Mouse (Mus musculus) intestine, embryonic 14.5 days (tissue): Measurements from ENCODE around the gene 5430419D17Rik. TPM values are rescaled to one million over a fixed set of nuclear protein-coding genes. Genes with fewer than 3 reads are reported as not detected.

Experiments used
- ATAC-seq: fragments of 200-750 bp; cut with Nextera tagmentation; replicated peaks from 2 replicates; pipeline ENCODE4 v1.8.0; 2017; ENCODE audit warnings: low read depth, moderate number of reproducible peaks, moderate TSS enrichment, moderate library complexity; ENCODE audit not compliant: low FRiP score, low TSS enrichment
- DNase-seq: peaks from one replicate; pipeline ENCODE4 v3.0.0-alpha.2; 2018; ENCODE audit warnings: low spot score
- H3K27ac ChIP-seq: fragments of 300-500 bp; sonication (generic); 2 replicates; pipeline ENCODE4 v1.5.1; 2014; ENCODE audit warnings: low read depth, mild to moderate bottlenecking, control low read depth
- H3K27me3 ChIP-seq: fragments of 300-500 bp; sonication (generic); replicated peaks from 2 replicates; pipeline ENCODE4 v1.6.1; 2014; ENCODE audit warnings: low read length, control low read depth; ENCODE audit not compliant: control insufficient read depth, insufficient read depth
- H3K36me3 ChIP-seq: fragments of 300-500 bp; sonication (generic); 2 replicates; pipeline ENCODE4 v1.6.1; 2014; ENCODE audit warnings: low read length, control low read depth; ENCODE audit not compliant: control insufficient read depth, insufficient read depth
- H3K4me1 ChIP-seq: fragments of 300-500 bp; sonication (generic); replicated peaks from 2 replicates; pipeline ENCODE4 v1.6.1; 2014; ENCODE audit warnings: low read length, control low read depth, mixed read lengths; ENCODE audit not compliant: control insufficient read depth, insufficient read depth
- H3K4me2 ChIP-seq: fragments of 300-500 bp; sonication (generic); 2 replicates; pipeline ENCODE4 v1.6.1; 2014; ENCODE audit warnings: low read length
- H3K4me3 ChIP-seq: fragments of 300-500 bp; sonication (generic); 2 replicates; pipeline ENCODE4 v1.5.1; 2014; ENCODE audit warnings: low read depth, low read length, control low read depth, mixed read lengths
- H3K9ac ChIP-seq: fragments of 300-500 bp; sonication (generic); 2 replicates; pipeline ENCODE4 v1.6.1; 2014; ENCODE audit warnings: mild to moderate bottlenecking, low read length
- H3K9me3 ChIP-seq: fragments of 300-500 bp; sonication (generic); 2 replicates; pipeline ENCODE4 v1.6.1; 2016; ENCODE audit warnings: low read length, control low read depth; ENCODE audit not compliant: control insufficient read depth
- WGBS: fragments of 180-500 bp; shearing (Covaris S2); extraction: QIAGEN DNeasy Blood & Tissue Kit; methylation state at CpG from one replicate; pipeline ENCODE4 v1.1.7; 2014; 5-methylcytosine and 5-hydroxymethylcytosine counted together
- polyA plus RNA-seq: library from polyadenylated mRNA; unstranded; fragments of >200 nt; fragmentation: Nextera tagmentation; extraction: Ambion mirVana; gene quantifications from 2 replicates; pipeline ENCODE4 v1.2.1, GENCODE M21; 2014

The 5430419D17Rik gene
- polyA plus RNA-seq, 1 experiment from 2014 or later, result not detected

GRCm38 (mm10) chr7:131260946-131261345, 86.7 kb downstream of the 5430419D17Rik start:
- no peak for DNase-seq
- no peak overlapping the region for H3K4me3 ChIP-seq
- H3K36me3 ChIP-seq, result no peaks in the 10 kb centered on the region
- H3K4me2 ChIP-seq, result no peak overlapping the region
- H3K4me1 ChIP-seq, result no peaks in the 10 kb centered on the region
- no peaks in the 10 kb centered on the region for H3K9me3 ChIP-seq
- H3K9ac ChIP-seq, result no peak overlapping the region
- no peak overlapping the region for H3K27ac ChIP-seq
- no peaks in the 10 kb centered on the region for H3K27me3 ChIP-seq
- WGBS, result 55% methylated on average over 6 of the region's 6 CpGs
- ATAC-seq, result no peak

DNA sequence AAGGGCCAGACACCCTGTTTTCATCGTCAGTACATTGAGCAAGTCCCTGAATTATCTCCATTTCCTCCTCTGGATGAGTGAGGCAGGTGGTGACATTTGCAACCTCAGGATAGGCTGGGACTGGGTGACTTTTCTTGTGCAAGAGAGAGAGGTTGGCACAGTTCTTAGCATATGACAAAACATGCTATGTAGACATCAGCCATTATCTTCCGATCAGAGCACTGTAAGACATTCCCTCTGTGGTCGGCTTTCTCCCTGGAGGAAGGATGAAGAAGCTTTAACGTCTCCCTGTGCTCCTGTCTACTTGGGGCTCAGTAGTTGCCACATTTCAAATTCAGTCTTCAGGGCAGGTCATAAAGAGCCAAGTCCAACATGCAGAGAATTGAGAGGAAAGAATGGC, 90.0 kb downstream of the 5430419D17Rik start:
- Histone ChIP-seq H3K27ac (no peak overlapping the region), H3K9me3 (no peaks in the 10 kb centered on the region), H3K4me1 (no peaks in the 10 kb centered on the region), H3K27me3 (no peaks in the 10 kb centered on the region), H3K36me3 (no peaks in the 10 kb centered on the region), H3K4me2 (no peak overlapping the region), H3K9ac (no peak overlapping the region), H3K4me3 (no peak overlapping the region)
- 89% methylated on average over 4 of the region's 4 CpGs for WGBS
- DNase-seq (no peak), ATAC-seq (no peak)

- WGBS, result 77% methylated on average over 4 of the region's 4 CpGs
- Histone ChIP-seq H3K27me3 (no peaks in the 10 kb centered on the region), H3K4me1 (no peaks in the 10 kb centered on the region), H3K9ac (no peak overlapping the region), H3K36me3 (no peaks in the 10 kb centered on the region), H3K4me3 (no peak overlapping the region), H3K4me2 (no peak overlapping the region), H3K9me3 (no peaks in the 10 kb centered on the region), H3K27ac (no peak overlapping the region)
- DNase-seq, result no peak
- no peak for ATAC-seq
Observed at GRCm38 (mm10) chr7:131265851-131266250, 91.6 kb downstream of the 5430419D17Rik start.

DNA sequence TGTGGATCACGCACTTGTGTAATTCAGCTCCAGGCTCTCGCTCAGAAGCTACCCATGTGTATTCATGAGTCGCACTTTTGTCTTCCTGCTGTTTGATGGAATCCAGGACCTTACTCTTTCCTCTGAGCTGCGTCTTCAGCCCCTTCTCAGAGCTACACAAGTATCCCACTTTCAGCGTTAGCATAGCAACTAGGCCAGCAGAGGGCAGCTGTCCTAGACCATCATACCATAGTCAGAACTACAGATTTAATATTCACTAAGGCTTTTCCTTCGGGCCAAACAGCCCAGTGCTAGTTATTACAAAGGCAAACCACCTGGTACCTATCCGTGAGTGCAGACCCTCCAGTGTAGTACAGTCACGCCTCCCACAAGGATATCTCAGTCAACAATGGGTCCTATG, 122.9 kb downstream of the 5430419D17Rik start:
- Histone ChIP-seq H3K9me3 (no peaks in the 10 kb centered on the region), H3K4me2 (no peak overlapping the region), H3K27me3 (no peaks in the 10 kb centered on the region), H3K9ac (no peak overlapping the region), H3K4me3 (no peak overlapping the region), H3K4me1 (no peaks in the 10 kb centered on the region), H3K27ac (no peak overlapping the region), H3K36me3 (no peaks in the 10 kb centered on the region)
- DNase-seq, result no peak
- 56% methylated on average over 8 of the region's 8 CpGs for WGBS
- ATAC-seq, result no peak

- WGBS, result 66% methylated on average over 8 of the region's 8 CpGs
- Histone ChIP-seq H3K36me3 (no peaks in the 10 kb centered on the region), H3K9ac (no peak overlapping the region), H3K27me3 (no peaks in the 10 kb centered on the region), H3K4me3 (no peak overlapping the region), H3K27ac (no peak overlapping the region), H3K4me1 (no peaks in the 10 kb centered on the region), H3K4me2 (no peak overlapping the region), H3K9me3 (no peaks in the 10 kb centered on the region)
- no peak for DNase-seq
- ATAC-seq, result no peak
Observed at GRCm38 (mm10) chr7:131303340-131303739, 129.1 kb downstream of the 5430419D17Rik start.

- Histone ChIP-seq H3K36me3 (no peaks in the 10 kb centered on the region), H3K4me2 (no peak overlapping the region), H3K9ac (no peak overlapping the region), H3K27ac (no peak overlapping the region), H3K27me3 (no peaks in the 10 kb centered on the region), H3K4me1 (no peaks in the 10 kb centered on the region), H3K4me3 (no peak overlapping the region), H3K9me3 (no peaks in the 10 kb centered on the region)
- no peak for DNase-seq
- no peak for ATAC-seq
- WGBS, result 77% methylated on average over 5 of the region's 5 CpGs
Observed at GRCm38 (mm10) chr7:131306733-131307132, 132.5 kb downstream of the 5430419D17Rik start.

DNA sequence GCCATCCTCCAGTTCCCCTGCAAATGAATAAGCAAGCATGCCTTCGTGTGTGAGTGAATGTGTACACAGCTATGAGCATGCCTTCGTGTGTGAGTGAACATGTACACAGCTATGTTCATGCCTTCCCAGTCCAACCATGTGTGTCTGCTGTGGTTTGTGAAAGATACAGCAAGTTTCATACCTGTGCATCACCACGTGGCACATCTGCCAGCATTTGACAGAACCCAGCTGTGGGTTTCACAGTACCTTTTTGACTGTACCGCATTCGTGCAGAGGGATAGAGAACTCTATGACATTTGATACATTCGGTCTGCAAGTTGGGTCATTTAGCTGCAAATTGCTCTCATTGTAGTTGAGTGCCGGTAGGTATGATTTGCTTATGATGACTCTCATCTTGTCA, 140.3 kb downstream of the 5430419D17Rik start:
- H3K4me2 ChIP-seq, result no peak overlapping the region
- no peaks in the 10 kb centered on the region for H3K27me3 ChIP-seq
- no peak overlapping the region for H3K9ac ChIP-seq
- DNase-seq (peak; percentile 31), ATAC-seq (no peak)
- no peaks in the 10 kb centered on the region for H3K36me3 ChIP-seq
- no peak overlapping the region for H3K4me3 ChIP-seq
- H3K9me3 ChIP-seq, result no peaks in the 10 kb centered on the region
- H3K4me1 ChIP-seq, result no peaks in the 10 kb centered on the region
- no peak overlapping the region for H3K27ac ChIP-seq
- 79% methylated on average over 7 of the region's 7 CpGs for WGBS

DNA sequence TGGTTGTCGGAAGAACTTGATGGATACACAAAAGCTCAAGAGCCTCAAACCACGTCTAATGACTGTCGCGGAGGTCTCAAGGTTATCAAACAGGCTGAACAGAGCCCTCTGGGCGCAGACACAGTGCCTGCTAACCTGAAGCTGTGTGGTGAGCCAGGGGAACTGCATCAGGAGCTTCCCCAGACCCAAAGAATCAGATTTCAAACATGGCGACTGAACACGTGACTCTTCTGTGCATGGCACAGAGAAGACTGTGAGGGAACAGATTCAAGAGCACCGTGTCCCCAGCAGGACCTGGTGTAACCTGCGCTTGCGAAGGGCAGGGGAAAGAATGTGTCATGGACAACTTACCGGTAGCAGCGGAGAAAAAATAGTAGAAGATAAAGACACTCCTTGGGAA, 143.4 kb downstream of the 5430419D17Rik start:
- Histone ChIP-seq H3K27ac (no peak overlapping the region), H3K9ac (no peak overlapping the region), H3K27me3 (no peaks in the 10 kb centered on the region), H3K4me3 (no peak overlapping the region), H3K36me3 (no peaks in the 10 kb centered on the region), H3K9me3 (no peaks in the 10 kb centered on the region), H3K4me2 (no peak overlapping the region), H3K4me1 (no peaks in the 10 kb centered on the region)
- WGBS, result 58% methylated on average over 12 of the region's 12 CpGs
- DNase-seq, result no peak
- no peak for ATAC-seq

GRCm38 (mm10) chr7:131318340-131318739, 144.1 kb downstream of the 5430419D17Rik start:
- Histone ChIP-seq H3K4me2 (no peak overlapping the region), H3K4me3 (no peak overlapping the region), H3K9me3 (no peaks in the 10 kb centered on the region), H3K9ac (no peak overlapping the region), H3K27me3 (no peaks in the 10 kb centered on the region), H3K27ac (no peak overlapping the region), H3K36me3 (no peaks in the 10 kb centered on the region), H3K4me1 (no peaks in the 10 kb centered on the region)
- no peak for ATAC-seq
- no peak for DNase-seq
- WGBS, result 72% methylated on average over 6 of the region's 7 CpGs
